Mouse (Mus musculus): ENCODE data around the gene Olfr684.

DNA sequence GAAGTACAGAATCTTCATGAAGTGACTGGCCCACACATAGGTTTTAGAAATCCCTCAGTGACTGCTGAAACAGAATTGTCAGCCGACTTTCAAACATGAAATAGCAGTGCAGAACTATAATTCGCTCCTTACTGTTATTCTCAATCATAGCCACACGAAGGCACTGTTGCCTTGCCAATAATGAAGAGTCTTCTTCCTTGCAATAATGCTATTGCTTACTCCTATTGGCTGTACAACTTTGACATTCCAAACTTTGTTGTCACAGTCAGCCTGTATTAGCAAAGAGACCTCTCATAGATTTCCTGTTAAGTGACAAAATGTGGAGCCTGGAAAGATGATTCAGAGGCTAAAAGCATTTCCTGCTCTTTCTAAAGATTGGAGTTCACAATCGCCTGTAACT lies 7.3 kb upstream of the Olfr684 start:
- TF ChIP-seq CTCF (IDR thresholded peaks at IDR 0.05; ENCODE audit: control insufficient read depth, insufficient read depth, low read length) = no peak
- no peak for TF ChIP-seq POLR2A (IDR thresholded peaks at IDR 0.05; ENCODE audit: borderline replicate concordance, control insufficient read depth, low read depth, low read length)
